Mouse (Mus musculus): ENCODE measurements around the gene Wdfy3. TPM values are rescaled to one million over a fixed set of nuclear protein-coding genes. Genes with fewer than 3 reads are reported as not detected.
A peak's percentile ranks its signal among the peaks of the same experiment; 100 is the strongest.

Gene Wdfy3
- polyA plus RNA-seq, 1 experiment from 2014 or later: 4.9 TPM

- Histone ChIP-seq H3K4me3 (ENCODE audit: low read depth, low read length) (no peak overlapping the region), H3K9me3 (ENCODE audit: control insufficient read depth, low read length) (no peaks in the 10 kb centered on the region), H3K27ac (replicated peaks) (peak overlapping the region; percentile 24; the same call in 1 of the 2 replicates), H3K27me3 (ENCODE audit: control insufficient read depth, insufficient read depth, low read length) (no peaks in the 10 kb centered on the region), H3K4me2 (replicated peaks; ENCODE audit: low read depth) (no peak overlapping the region), H3K9ac (ENCODE audit: low read length) (no peak overlapping the region), H3K36me3 (ENCODE audit: control insufficient read depth, insufficient read depth, low read length) (peaks cover 29% of the 10 kb centered on the region), H3K4me1 (replicated peaks; ENCODE audit: control insufficient read depth, insufficient read depth) (no peaks in the 10 kb centered on the region)
- ATAC-seq (ENCODE audit: low FRiP score, low TSS enrichment) (no peak), DNase-seq (ENCODE audit: low spot score) (no peak)
- WGBS: 76% methylated on average over 13 of the region's 13 CpGs
- TF ChIP-seq EP300 (optimal IDR thresholded peaks at IDR 0.05) (no peak), CTCF (IDR thresholded peaks at IDR 0.05; ENCODE audit: low read depth) (no peak)
Observed at GRCm38 (mm10) chr5:101937909-101938596, 131.7 kb downstream of the Wdfy3 start.

GRCm38 (mm10) chr5:101937362-101937761, 132.4 kb downstream of the Wdfy3 start:
- DNase-seq (ENCODE audit: low spot score) (peak; percentile 52), ATAC-seq (ENCODE audit: low FRiP score, low TSS enrichment) (peak; percentile 75)
- no peak overlapping the region for H3K4me2 ChIP-seq (replicated peaks; ENCODE audit: low read depth)
- H3K36me3 ChIP-seq (ENCODE audit: control insufficient read depth, insufficient read depth, low read length): peaks cover 25% of the 10 kb centered on the region; the same call in 1 of the 2 replicates
- no peaks in the 10 kb centered on the region for H3K4me1 ChIP-seq (replicated peaks; ENCODE audit: control insufficient read depth, insufficient read depth)
- no peak overlapping the region for H3K4me3 ChIP-seq (ENCODE audit: low read depth, low read length)
- TF ChIP-seq CTCF (IDR thresholded peaks at IDR 0.05; ENCODE audit: low read depth): no peak
- TF ChIP-seq EP300 (optimal IDR thresholded peaks at IDR 0.05): no peak
- no peak overlapping the region for H3K9ac ChIP-seq (ENCODE audit: low read length)
- H3K27me3 ChIP-seq (ENCODE audit: control insufficient read depth, insufficient read depth, low read length): no peaks in the 10 kb centered on the region
- WGBS: 47% methylated on average over 21 of the region's 21 CpGs
- H3K9me3 ChIP-seq (ENCODE audit: control insufficient read depth, low read length): no peaks in the 10 kb centered on the region
- peak overlapping the region; percentile 24; the same call in 1 of the 2 replicates for H3K27ac ChIP-seq (replicated peaks)

GRCm38 (mm10) chr5:101935893-101936292, 133.8 kb downstream of the Wdfy3 start:
- 45% methylated on average over 16 of the region's 16 CpGs for WGBS
- TF ChIP-seq CTCF (IDR thresholded peaks at IDR 0.05; ENCODE audit: low read depth) (no peak), EP300 (optimal IDR thresholded peaks at IDR 0.05) (no peak)
- Histone ChIP-seq H3K27me3 (ENCODE audit: control insufficient read depth, insufficient read depth, low read length) (no peaks in the 10 kb centered on the region), H3K27ac (replicated peaks) (no peak overlapping the region), H3K4me1 (replicated peaks; ENCODE audit: control insufficient read depth, insufficient read depth) (no peaks in the 10 kb centered on the region), H3K9me3 (ENCODE audit: control insufficient read depth, low read length) (no peaks in the 10 kb centered on the region), H3K9ac (ENCODE audit: low read length) (no peak overlapping the region), H3K4me2 (replicated peaks; ENCODE audit: low read depth) (no peak overlapping the region), H3K4me3 (ENCODE audit: low read depth, low read length) (no peak overlapping the region), H3K36me3 (ENCODE audit: control insufficient read depth, insufficient read depth, low read length) (peaks cover 13% of the 10 kb centered on the region; the same call in 1 of the 2 replicates)
- 0 out of 2 replicates have a peak, but pooled peaks have one; percentile 16 for ATAC-seq (ENCODE audit: low FRiP score, low TSS enrichment)
- DNase-seq (ENCODE audit: low spot score): no peak

GRCm38 (mm10) chr5:101934629-101935028, 135.1 kb downstream of the Wdfy3 start:
- Histone ChIP-seq H3K9me3 (ENCODE audit: control insufficient read depth, low read length) (no peaks in the 10 kb centered on the region), H3K4me2 (replicated peaks; ENCODE audit: low read depth) (no peak overlapping the region), H3K27ac (replicated peaks) (no peak overlapping the region), H3K4me1 (replicated peaks; ENCODE audit: control insufficient read depth, insufficient read depth) (no peaks in the 10 kb centered on the region), H3K36me3 (ENCODE audit: control insufficient read depth, insufficient read depth, low read length) (peaks cover 18% of the 10 kb centered on the region; the same call in 1 of the 2 replicates), H3K4me3 (ENCODE audit: low read depth, low read length) (no peak overlapping the region), H3K9ac (ENCODE audit: low read length) (no peak overlapping the region), H3K27me3 (ENCODE audit: control insufficient read depth, insufficient read depth, low read length) (no peaks in the 10 kb centered on the region)
- TF ChIP-seq CTCF (IDR thresholded peaks at IDR 0.05; ENCODE audit: low read depth) (no peak), EP300 (optimal IDR thresholded peaks at IDR 0.05) (no peak)
- ATAC-seq (ENCODE audit: low FRiP score, low TSS enrichment): no peak
- WGBS: 68% methylated on average over 7 of the region's 7 CpGs
- no peak for DNase-seq (ENCODE audit: low spot score)

GRCm38 (mm10) chr5:101932971-101933810, 136.5 kb downstream of the Wdfy3 start:
- Histone ChIP-seq H3K4me3 (ENCODE audit: low read depth, low read length) (no peak overlapping the region), H3K27me3 (ENCODE audit: control insufficient read depth, insufficient read depth, low read length) (no peaks in the 10 kb centered on the region), H3K4me2 (replicated peaks; ENCODE audit: low read depth) (no peak overlapping the region), H3K27ac (replicated peaks) (peak overlapping the region; percentile 79), H3K36me3 (ENCODE audit: control insufficient read depth, insufficient read depth, low read length) (peaks cover 21% of the 10 kb centered on the region; the same call in 1 of the 2 replicates), H3K4me1 (replicated peaks; ENCODE audit: control insufficient read depth, insufficient read depth) (no peaks in the 10 kb centered on the region), H3K9me3 (ENCODE audit: control insufficient read depth, low read length) (no peaks in the 10 kb centered on the region), H3K9ac (ENCODE audit: low read length) (no peak overlapping the region)
- 53% methylated on average over 15 of the region's 15 CpGs for WGBS
- ATAC-seq (ENCODE audit: low FRiP score, low TSS enrichment) (peak; percentile 73; the same call in 1 of the 2 replicates), DNase-seq (ENCODE audit: low spot score) (no peak)
- TF ChIP-seq CTCF (IDR thresholded peaks at IDR 0.05; ENCODE audit: low read depth) (no peak), EP300 (optimal IDR thresholded peaks at IDR 0.05) (peak; percentile 13)

Measured in stomach, postnatal 0 days (tissue).